Mouse (Mus musculus) cerebellum, adult 18-20 months (tissue): ENCODE measurements at regions not wholly inside any gene's neighbourhood (a gene's known extent, or its start where the extent isn't known, plus 50 kb on each side); places are given as distances from the start of the nearest gene placed in this dataset.
A peak's percentile ranks its signal among the peaks of the same experiment; 100 is the strongest.

ENCODE experiments used
- DNase-seq, 2 experiments: peaks; one replicate each; pipeline ENCODE4 v3.0.0; 2021

DNA sequence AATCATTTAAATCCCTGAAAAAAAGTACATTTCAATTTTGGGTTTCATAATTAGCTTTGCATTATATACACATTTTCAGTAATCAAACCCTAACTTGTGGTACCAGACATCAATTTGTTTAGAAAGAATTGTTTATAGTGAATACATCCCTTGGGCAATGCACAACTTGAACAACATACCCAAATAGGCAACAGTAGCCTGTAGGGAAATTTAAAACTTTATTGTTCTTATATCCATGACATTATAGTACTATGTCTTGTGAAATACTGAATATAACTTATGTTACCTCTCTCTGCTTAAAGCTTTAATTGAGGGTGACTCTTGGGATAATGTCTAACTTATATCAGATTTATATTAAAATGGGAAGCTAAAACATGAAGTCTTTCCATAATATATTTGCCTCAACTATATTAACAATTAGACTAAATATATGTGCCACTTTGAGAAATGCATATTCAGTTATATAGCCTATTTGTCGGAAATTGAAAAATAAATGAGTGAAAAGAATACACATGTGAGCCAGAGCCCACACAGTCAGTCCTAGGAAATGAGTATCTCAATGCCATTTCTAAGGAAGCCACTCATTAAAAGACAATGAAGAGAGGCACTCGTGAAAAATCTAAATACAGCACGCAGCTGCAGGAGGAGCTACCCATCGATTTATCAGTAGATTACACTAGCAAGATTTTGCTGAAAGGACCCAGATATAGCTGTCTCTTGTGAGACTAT is 458.1 kb upstream of the Slitrk6 start:
- no peak for DNase-seq

DNA sequence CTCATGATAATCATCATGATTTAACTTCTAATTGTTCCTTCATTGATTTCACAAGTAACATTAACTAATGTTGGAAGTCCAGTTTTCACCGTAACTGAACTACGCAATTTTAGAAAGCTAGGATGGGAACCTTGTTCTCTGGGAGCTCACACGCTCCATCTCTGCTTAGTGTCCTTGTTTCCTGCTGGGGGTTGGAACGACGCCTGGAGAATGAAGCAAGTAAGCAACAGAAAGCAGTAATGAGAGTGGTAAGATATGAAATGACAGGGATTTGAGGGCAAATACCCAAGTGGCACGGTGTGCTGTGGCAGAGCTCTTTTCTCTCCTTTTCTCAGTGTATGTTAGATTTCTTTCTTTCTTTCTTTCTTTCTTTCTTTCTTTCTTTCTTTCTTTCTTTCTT is 448.0 kb upstream of the Slitrk5 start:
- DNase-seq = peak; percentile 19 to 21

DNA sequence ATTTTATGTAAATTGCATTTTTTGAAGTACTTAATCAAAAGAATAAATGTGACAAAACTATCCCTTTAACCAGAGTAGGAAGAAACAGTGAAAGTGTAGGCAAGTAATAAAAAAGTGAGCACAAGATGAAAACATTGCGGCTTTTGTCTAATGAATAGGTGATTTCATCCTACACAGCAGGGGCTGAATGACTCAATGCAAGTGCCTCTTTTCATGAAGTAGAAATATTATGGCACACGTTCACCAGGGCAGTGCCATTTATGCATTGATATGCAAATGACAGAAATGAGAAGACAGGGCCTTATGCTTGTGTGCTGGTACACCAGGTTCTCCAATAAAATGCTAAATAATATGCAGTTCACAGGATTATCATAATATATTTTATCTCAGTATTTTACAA is 435.8 kb upstream of the Slitrk5 start:
- DNase-seq = no peak

DNA sequence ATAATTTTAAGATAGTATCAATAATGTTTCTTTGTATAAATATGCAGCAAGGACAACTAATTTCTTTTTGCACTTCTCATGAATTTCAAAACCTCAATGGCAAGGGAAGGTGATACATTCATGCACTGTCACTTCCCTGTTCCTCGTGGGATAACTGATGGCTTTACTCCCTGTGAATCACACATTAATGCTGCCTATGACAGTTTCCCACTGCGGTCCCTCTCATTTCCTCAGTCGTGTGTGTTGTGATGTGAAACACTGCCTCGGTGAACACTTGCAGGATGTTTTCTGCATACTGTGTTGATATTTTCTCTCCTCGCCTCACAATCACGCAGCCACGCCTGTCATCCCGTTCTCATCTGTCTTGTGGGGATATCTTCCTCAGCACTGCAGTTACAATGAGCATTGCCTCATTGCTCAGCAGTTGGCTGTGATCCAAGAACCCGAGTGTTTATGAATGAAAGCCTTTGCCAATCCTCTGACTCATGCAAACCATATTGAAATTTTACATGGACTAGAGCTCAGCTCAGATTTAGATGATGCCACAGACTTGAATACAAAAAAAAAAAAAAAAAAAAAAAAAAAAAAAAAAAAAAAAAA is 425.4 kb upstream of the Slitrk5 start:
- DNase-seq = peak; percentile 5 to 20

DNA sequence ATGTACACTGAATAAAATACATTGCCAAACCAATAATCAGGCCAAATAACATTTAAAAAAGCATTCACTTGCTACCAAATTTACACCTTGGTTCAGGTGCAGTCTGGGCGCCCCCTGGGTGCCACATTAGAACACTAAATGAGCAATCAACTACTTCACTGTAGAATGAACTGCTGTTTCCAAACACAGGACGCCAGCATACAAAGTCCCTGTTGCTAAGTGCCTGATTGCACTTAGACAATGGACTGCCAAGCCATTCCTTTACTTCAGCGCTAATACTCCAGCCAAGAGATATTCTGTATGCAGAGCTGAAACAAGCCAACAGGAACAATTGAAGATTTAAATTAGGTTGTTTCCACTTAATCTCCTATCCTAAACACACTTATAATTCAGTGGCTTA is 421.7 kb upstream of the Slitrk5 start:
- no peak for DNase-seq

DNA sequence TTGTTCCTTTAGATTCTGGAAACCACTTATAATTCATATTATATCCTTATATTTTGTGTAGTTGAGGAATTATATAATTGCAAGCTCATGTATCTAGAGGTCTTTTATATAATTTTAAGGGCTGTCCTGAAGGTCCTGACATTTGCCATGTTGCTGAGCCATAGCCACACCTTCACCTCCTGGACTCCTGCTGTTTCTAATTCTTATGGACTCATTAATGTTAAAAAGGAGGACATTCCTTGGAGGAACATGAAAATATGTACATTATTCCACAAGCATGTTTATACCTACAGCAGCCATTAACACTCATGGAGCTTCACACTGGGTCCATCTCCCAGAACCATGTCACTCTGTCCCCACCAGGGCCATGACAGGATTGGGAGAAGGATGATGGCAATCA is 413.2 kb upstream of the Slitrk5 start:
- no peak for DNase-seq

DNA sequence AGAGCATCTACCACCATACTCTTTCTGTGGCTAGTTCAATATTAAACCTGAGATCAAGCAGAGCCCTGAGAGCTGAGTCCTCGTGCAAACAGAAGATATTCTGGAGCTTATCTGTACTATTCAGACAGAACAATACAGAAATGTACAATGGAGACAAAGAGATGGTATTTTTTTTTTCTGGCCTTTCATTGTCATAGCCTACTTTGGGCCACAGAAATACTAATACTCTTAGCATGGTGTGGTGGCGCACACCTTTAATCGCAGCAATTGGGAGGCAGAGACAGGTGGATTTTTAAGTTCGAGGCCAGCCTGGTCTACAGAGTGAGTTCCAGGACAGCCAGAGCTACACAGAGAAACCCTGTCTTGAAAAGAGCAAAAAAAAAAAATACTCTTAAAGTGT is 404.7 kb upstream of the Slitrk5 start:
- DNase-seq = no peak

DNA sequence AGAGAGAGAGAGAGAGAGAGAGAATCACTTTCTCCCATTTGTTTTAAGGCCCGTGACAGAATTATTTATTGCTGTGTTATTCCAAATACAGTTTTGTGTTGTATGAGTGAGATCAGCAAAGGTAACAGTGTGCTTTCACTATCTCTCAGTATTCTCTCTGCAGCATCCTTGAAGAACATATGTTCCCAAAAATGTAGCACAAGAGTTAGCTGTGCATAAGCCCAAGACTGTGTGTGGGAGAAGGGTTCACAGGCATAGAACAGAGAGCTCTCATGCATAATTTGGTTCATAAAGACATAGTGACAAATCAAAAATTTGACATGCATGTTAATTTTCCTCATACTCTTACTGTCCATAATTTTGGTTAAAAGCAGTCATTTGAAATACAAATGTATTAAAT is 393.5 kb upstream of the Slitrk5 start:
- no peak for DNase-seq

DNA sequence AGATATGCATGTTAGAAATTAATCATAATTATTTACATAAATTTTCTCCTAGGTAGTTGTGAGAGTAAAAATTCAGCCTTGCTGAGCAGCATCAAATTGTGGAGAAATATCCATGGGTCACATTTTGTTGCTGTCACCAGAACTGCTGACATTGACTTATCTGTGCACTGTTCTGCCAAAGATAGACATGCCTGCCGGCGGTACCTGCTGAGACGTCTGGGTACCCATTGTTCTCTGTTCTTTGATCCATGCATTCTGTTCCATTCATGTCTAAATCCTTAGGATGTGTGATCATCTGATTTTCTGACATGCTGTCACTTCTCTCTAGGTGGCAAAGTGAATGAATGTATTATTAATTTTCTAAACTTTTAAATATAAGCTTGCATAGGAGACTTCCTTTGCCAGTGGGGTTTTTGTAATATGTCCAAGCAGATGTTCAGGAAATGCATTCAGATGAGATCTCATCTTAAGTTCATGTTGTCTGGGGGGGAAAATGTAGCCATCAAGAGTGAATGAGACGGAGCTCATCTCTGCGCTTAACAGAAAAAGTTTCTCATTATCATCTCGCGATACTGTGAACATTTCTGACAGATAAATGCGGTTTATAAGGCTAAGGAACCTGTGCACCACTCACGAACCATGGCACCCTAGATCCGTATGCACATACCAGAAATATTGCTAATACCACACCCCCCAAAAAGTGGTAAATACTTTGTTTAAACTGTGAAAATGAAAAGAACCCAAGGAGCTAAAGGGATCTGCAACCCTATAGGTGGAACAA is 391.0 kb upstream of the Slitrk5 start:
- DNase-seq = no peak

DNA sequence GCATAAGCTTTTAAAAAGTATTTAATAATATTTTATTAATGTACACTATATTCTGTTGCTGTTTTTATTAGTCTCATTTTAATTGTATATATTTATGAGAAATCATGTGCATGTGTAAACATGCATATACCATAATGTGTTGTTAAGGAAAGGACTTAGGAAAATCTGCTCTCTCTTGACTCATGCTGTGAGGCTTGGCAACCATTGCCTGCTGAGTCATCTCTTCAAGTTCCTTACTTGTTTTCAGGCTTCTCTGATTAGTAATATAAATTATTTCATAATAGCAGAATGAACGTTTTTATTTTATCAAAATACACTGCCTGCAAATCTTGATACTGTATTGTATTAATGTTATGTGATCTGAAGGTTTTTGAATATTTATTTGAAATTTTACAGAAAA is 388.9 kb upstream of the Slitrk5 start:
- DNase-seq = no peak

DNA sequence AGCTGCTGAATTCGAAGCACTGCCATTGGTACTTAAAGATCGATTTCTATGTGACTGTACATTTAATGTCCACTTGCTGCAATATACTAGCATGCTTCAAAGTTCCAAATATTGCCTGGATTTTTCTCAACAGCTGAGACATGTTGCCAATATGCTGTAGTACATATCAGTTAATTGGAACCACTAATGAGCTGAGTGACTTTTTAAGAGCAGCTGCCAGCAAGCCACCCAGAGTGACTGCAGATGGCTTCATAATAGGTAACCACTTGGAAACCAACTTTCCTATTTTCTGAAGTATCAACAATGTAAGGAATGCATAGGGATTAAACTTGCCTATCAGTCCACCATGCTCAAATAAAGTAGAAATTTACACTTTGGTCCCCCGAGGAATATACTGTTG is 379.4 kb upstream of the Slitrk5 start:
- no peak for DNase-seq

DNA sequence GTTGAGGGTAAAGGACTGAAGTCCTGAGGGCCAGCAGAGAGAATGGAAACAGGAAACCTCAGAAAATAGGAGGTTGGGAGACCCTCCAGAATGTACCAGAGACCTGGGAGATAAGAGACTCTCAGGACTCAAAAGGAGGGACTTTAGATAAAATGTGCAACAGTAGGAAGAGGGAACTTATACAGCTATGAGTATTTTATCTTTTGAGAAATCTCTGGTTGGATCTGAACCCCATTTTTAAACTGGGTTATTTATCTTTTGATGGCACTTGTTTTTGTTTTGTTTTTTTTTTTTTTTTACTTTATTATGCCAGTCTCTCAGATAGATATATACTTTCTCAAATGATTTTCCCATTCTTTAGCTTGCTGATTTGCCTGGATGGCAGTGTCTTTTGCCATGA is 377.1 kb upstream of the Slitrk5 start:
- no peak for DNase-seq

DNA sequence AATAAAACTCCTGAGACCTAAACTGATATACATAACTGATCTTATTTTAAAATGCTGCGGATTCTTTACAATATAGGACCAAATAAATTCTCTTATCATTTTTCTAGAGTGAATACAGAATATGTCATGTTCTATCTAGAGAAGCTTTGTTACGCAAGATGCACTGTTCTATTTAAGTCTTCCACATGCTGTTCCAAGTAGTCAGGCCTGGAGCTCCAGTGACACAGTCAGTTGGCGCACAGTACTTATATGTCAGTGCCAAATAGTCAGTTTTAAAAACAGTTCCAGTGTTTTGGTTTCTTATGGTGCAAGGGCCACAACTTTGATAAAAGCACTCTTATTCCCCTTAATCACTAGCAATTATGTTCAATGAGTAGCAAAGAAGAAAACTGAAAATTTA is 344.3 kb upstream of the Slitrk5 start:
- no peak for DNase-seq

DNA sequence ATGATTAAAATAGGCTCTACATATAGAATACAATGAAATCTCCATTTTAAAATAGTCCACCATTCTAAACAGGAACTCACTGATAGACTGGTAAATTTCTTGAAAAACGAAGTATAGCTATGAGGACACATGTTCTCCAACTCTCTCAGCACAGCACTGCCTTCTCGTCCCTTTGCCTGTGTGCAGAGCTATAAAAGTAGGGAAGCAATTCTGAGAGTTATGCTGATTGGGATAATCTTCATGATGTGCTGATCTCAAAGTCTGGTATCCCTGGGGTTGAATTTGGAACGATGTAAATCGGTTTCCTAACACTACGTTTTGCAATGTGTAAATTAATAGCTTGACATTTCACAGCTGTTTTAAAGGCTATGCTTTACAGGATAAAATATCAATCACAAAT is 321.4 kb upstream of the Slitrk5 start:
- no peak for DNase-seq

DNA sequence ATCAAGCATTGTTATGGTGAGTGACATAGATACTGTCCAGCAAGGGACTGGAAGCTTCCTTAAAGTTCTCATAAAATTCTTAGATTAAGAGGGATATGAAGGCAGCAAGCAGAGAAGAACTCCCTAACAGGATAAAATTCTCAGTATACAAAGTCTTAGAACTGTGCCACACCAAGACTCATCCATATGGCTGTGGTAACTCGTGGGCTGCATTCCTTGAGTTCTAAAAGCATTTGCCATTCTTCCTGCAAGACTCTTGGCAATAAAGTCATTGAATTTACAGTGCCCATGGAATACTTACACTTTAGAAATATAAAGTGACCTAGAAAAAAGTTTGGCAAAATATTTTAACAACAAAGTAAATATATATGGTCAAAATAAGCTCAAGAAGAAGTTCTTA is 278.1 kb upstream of the Slitrk5 start:
- no peak for DNase-seq

DNA sequence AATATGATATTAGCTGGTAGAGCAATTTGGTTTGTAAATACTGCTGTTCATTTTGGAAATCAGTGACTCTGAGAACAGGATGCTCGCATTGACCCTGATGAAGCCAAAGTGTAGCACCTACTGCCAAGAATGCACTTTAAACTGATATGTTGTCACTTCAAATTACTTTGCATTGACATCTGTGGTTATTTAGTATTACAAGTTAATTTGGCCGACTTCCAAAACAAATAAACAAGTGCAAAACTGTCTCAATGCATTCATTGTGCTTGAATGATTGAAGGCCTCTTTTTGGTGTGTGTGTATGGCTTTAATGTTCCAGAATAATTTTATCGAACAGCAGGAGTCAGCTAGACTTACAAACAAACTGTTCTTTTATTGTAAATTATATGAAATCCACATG is 274.1 kb upstream of the Slitrk5 start:
- DNase-seq = no peak

DNA sequence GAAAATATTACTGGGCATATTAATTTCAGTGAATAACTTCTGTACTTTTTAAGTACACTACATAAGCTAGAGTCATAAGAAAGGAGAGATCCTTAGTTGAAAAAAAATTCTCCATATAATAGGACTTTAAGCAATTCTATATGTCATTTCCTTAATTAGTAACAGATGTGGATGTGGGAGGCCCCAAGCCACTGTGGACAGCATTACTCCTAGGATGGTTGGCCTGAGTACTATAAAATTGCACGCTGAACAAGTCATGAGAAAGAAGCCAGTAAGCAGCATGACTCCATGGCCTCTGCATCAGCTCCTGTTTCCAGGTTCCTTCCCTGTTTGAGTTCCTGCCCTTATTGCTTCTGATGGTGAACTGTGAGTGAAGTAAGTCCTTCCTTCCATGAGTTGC is 272.4 kb upstream of the Slitrk5 start:
- no peak for DNase-seq

DNA sequence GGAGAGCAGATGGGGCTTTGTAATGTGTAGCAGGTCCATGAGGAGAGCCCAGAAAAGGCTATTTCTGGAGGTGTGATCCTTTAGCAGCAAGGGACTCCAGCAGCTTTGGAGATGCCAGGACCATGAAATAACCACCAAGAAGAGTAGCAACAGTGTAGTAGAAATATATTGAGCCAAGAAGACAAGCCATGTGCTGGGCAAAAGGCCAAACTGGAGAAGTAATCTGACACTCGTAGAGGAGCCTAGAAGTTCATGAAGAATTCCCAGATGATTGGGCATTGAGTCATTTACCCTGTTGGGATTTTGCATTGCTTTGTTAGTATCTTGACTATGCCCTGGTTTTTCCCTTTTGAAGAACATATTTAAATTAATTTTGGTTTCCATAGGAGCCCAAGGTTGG is 271.3 kb upstream of the Slitrk5 start:
- no peak for DNase-seq

DNA sequence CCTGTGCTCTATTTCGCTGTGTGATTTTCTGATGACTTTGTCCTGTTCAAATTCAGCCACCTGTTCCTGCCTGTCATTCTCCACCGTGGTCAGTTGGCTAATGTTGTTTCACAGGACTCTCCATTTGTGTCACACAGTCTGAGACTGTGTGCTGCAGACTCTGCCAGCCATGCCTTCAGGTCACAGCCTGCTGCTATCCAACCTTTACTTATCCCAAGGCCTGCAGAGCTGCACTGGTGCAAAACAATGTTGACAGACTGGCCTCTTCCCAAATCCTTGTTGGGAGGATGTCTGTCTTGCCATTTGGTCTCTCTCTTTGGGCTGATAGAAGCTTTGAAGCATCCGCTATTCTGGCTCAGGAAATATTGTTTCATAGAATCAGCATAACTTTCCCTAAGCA is 261.4 kb upstream of the Slitrk5 start:
- DNase-seq = no peak

DNA sequence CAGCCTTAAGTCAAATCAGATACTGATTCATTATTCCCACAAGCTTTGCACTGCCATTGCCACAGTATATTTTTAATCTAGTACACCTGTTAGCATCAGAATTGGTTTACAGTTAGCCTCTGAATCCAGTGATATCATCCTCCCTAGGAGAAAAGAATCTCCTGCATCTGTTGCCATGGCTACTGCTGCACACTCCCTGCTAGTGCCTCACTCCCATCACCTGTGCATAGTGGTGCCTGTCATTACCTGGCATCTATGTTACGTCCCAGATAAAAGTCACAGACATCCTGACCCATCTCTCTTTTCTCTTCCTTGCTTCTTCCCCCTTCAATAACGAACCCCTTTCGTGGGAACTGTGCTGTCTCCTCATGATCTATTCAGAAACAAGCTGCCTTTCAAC is 256.4 kb upstream of the Slitrk5 start:
- DNase-seq = no peak

DNA sequence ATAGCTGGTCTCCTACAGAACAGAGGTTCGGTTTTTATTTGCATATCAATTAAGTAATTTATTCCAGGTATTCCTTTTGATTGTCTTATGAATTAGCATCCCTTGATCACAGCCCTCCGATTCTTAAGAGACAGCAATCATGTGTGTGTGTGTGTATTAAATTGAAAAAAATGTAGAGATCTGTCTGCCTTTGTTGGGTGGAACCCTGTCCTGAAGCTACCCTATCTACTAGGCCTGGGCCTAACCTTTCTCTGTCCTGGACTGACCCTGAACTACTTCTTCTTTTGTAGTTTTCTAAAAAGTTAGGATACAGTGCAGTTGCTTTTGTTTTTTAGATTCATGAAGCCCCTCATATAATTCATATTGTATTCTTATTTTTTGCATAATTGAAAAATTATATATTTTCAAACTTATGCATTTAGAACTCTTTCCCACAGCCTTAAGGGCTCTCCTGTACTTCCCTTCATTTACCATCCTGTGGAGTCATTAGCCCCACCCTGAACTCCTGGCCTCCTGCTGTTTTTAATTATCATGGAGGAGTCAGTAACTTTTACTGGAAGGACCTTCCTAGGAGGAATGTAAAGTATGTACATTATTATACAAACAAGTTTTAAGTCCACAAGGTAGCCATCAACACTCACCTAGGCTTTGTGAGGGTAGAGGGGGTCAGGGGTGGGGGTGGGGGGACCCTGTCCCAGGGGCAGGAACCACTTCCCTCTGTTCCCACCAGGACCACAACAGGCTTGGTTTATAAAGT is 245.6 kb upstream of the Slitrk5 start:
- DNase-seq = no peak
